Mouse (Mus musculus) C2C12 (cell line): ENCODE data around the gene Chrna9. TPM values are rescaled to one million over a fixed set of nuclear protein-coding genes. Genes with fewer than 3 reads are reported as not detected.

Source experiments
- H3K27me3 ChIP-seq: one replicate; pipeline ENCODE4 v1.6.1; 2011; ENCODE audit not compliant: control insufficient read depth, insufficient read depth, insufficient read length
- H3K36me3 ChIP-seq: one replicate; pipeline ENCODE4 v1.6.1; 2011; ENCODE audit not compliant: control insufficient read depth, insufficient read depth
- H3K4me3 ChIP-seq: one replicate; pipeline ENCODE4 v1.5.1; 2011; ENCODE audit warnings: mild to moderate bottlenecking, control low read depth; ENCODE audit not compliant: poor library complexity, insufficient read depth, severe bottlenecking
- H3K79me2 ChIP-seq: one replicate; pipeline ENCODE4 v1.6.1; 2011; ENCODE audit not compliant: control insufficient read depth, insufficient read depth
- H3K79me3 ChIP-seq: one replicate; pipeline ENCODE4 v1.6.1; 2011; ENCODE audit warnings: low read depth, control low read depth
- H3ac ChIP-seq: one replicate; pipeline ENCODE3; 2011; ENCODE audit warnings: low read depth; ENCODE audit not compliant: control insufficient read depth, insufficient read length
- CEBPB ChIP-seq: IDR thresholded peaks from one replicate; pipeline ENCODE4 v1.6.1; 2011; ENCODE audit warnings: low read depth, mild to moderate bottlenecking, control low read depth, moderate library complexity
- CTCF ChIP-seq: IDR thresholded peaks from one replicate; pipeline ENCODE4 v1.5.1; 2011; ENCODE audit not compliant: control insufficient read depth, insufficient read depth, insufficient read length
- FOSL1 ChIP-seq: IDR thresholded peaks from one replicate; pipeline ENCODE4 v1.8.0; 2011; ENCODE audit warnings: mild to moderate bottlenecking, low read length; ENCODE audit not compliant: poor library complexity, insufficient read depth, severe bottlenecking
- MAX ChIP-seq: IDR thresholded peaks from one replicate; pipeline ENCODE4 v1.6.1; 2011; ENCODE audit warnings: mild to moderate bottlenecking, control low read depth
- MYOD1 ChIP-seq: IDR thresholded peaks from one replicate; pipeline ENCODE4 v1.6.1; 2011; ENCODE audit warnings: low read depth; ENCODE audit not compliant: control insufficient read depth, insufficient read length
- MYOG ChIP-seq: IDR thresholded peaks from one replicate; pipeline ENCODE4 v1.6.1; 2011; ENCODE audit not compliant: control insufficient read depth, insufficient read length; ENCODE audit errors: extremely low read depth
- USF1 ChIP-seq: IDR thresholded peaks from one replicate; pipeline ENCODE4 v1.6.1; 2011; ENCODE audit warnings: low read depth, mild to moderate bottlenecking, control low read depth, moderate library complexity
- polyA plus RNA-seq: library from polyadenylated mRNA; unstranded; fragments of >200 nt; fragmentation: generic; extraction: Trizol; gene quantifications from one replicate; pipeline ENCODE4 v1.2.1, GENCODE M21; 2012; ENCODE audit warnings: missing spikeins

Chrna9 gene
- polyA plus RNA-seq, 1 experiment = not detected

- Histone ChIP-seq H3K79me2 (no peaks in the 10 kb centered on the region), H3ac (no peak overlapping the region), H3K4me3 (no peak overlapping the region), H3K79me3 (no peaks in the 10 kb centered on the region), H3K36me3 (no peaks in the 10 kb centered on the region), H3K27me3 (no peaks in the 10 kb centered on the region)
- TF ChIP-seq FOSL1 (no peak), CEBPB (no peak), CTCF (no peak), USF1 (no peak), MYOG (no peak), MYOD1 (no peak), MAX (no peak)
These were observed 15.1 kb downstream of the Chrna9 start for GRCm38 (mm10) chr5:65949822-65950221.

DNA sequence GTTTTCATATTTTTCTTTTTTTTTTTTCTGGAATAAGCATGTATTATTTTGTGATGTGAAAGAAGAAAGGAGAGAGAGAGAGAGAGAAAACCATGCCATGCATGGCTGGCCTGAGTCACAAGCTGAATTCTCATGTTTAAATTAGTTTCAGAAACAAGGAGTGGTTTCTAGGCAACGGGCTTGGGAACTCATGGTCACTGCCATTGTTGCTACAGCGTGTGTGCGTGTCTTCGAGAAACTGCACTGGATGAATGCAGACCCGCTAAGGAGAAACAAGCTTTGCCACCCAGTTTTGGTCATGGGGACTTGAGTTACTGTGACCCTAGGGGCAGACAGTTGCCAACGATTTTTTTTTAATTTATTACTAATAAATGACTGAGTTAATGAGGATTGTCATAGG, 15.5 kb downstream of the Chrna9 start:
- H3K36me3 ChIP-seq = no peaks in the 10 kb centered on the region
- H3K79me3 ChIP-seq = no peaks in the 10 kb centered on the region
- H3K4me3 ChIP-seq = no peak overlapping the region
- no peak for TF ChIP-seq MYOG
- no peak for TF ChIP-seq USF1
- no peak for TF ChIP-seq CEBPB
- TF ChIP-seq MAX = no peak
- TF ChIP-seq FOSL1 = no peak
- no peak for TF ChIP-seq MYOD1
- TF ChIP-seq CTCF = no peak
- no peak overlapping the region for H3ac ChIP-seq
- H3K79me2 ChIP-seq = no peaks in the 10 kb centered on the region
- no peaks in the 10 kb centered on the region for H3K27me3 ChIP-seq

- no peaks in the 10 kb centered on the region for H3K27me3 ChIP-seq
- no peak for TF ChIP-seq MYOG
- no peak for TF ChIP-seq CTCF
- no peak for TF ChIP-seq USF1
- TF ChIP-seq MYOD1 = no peak
- TF ChIP-seq FOSL1 = no peak
- TF ChIP-seq MAX = no peak
- no peak for TF ChIP-seq CEBPB
- H3K79me2 ChIP-seq = no peaks in the 10 kb centered on the region
- no peak overlapping the region for H3ac ChIP-seq
- no peaks in the 10 kb centered on the region for H3K36me3 ChIP-seq
- H3K79me3 ChIP-seq = no peaks in the 10 kb centered on the region
- no peak overlapping the region for H3K4me3 ChIP-seq
These were observed 16.2 kb downstream of the Chrna9 start for GRCm38 (mm10) chr5:65950679-65951512.

DNA sequence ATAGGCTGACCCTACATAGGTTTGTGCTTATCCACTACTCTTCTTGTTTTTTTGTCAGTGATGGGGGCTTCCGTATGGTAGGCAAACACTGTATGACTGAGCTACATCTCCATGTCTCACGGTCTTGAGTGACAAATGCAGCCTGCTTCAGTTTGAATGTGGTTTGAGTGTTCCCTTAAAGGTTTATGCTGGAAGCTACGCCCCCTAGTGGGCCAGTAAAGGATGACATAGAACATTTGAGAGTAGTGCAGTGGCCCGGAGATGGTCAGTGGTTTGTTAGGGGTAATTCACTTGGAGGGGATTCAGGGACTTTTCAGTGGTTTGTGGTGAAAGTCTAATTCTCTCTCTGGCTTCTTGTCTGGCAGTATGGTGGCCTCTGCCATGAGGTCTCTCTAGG, 16.8 kb downstream of the Chrna9 start:
- no peaks in the 10 kb centered on the region for H3K36me3 ChIP-seq
- H3K27me3 ChIP-seq = no peaks in the 10 kb centered on the region

GRCm38 (mm10) chr5:65954130-65955080, 19.7 kb downstream of the Chrna9 start:
- Histone ChIP-seq H3K27me3 (no peaks in the 10 kb centered on the region), H3K79me2 (no peaks in the 10 kb centered on the region), H3K79me3 (no peaks in the 10 kb centered on the region), H3K36me3 (no peaks in the 10 kb centered on the region), H3K4me3 (no peak overlapping the region), H3ac (no peak overlapping the region)
- TF ChIP-seq USF1 (no peak), CEBPB (no peak), MAX (no peak), MYOD1 (no peak), FOSL1 (no peak), MYOG (no peak), CTCF (no peak)

More for the DNA sequence above, 16.8 kb downstream of the Chrna9 start:
- no peaks in the 10 kb centered on the region for H3K79me2 ChIP-seq
- H3K79me3 ChIP-seq = no peaks in the 10 kb centered on the region
- no peak overlapping the region for H3ac ChIP-seq
- TF ChIP-seq MYOG (no peak), CEBPB (no peak), MAX (no peak), CTCF (no peak), FOSL1 (no peak), USF1 (no peak), MYOD1 (no peak)
- H3K4me3 ChIP-seq = no peak overlapping the region
